Mouse (Mus musculus): Measurements from ENCODE around the gene Gna14. TPM values are rescaled to one million over a fixed set of nuclear protein-coding genes. Genes with fewer than 3 reads are reported as not detected.

Gna14 gene
- polyA plus RNA-seq, 1 experiment from 2014 or later: 2.6 TPM

DNA sequence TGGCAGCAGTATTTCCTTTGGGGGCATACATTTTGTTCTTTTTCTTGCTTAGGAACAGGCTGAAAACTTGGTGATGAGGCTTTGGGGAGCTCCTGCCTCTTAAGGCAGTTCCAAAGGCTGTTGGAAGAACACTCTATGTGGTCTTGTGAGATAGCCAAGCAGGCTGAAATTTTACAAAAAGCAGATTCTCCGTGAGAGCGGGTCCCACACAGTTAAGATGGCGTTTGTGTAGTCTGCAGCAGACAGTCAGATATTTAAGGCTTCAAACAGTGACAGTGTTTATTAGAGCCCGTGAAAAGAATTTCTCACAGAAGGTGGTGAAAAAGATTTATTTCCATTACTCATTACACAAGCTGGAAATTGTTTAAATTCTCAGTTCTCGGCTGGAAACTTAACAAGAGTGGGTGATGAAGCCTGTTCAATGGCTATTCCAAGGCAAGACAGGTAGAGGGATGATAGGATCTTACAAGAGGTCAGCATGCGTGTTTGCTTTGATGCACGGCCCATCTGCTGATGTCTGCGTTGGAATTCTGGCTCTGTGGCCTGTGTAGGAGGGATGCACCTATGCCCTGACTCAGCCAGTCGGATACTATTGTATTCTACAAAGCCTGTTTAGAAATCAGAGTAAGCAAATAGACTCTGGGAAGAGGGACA is 123.8 kb downstream of the Gna14 start:
- 70% methylated on average over 9 of the region's 9 CpGs for WGBS
- H3K4me1 ChIP-seq: peaks cover 2% of the 10 kb centered on the region; the same call in 1 of the 2 replicates
- H3K4me3 ChIP-seq (replicated peaks): no peak overlapping the region
- H3K27me3 ChIP-seq (replicated peaks): no peaks in the 10 kb centered on the region
- no peak overlapping the region for H3K4me2 ChIP-seq
- H3K9me3 ChIP-seq (replicated peaks): no peaks in the 10 kb centered on the region
- H3K9ac ChIP-seq (replicated peaks): no peak overlapping the region
- H3K36me3 ChIP-seq: no peaks in the 10 kb centered on the region
- no peak for ATAC-seq (ENCODE audit: low FRiP score)
- H3K27ac ChIP-seq (replicated peaks): no peak overlapping the region

DNA sequence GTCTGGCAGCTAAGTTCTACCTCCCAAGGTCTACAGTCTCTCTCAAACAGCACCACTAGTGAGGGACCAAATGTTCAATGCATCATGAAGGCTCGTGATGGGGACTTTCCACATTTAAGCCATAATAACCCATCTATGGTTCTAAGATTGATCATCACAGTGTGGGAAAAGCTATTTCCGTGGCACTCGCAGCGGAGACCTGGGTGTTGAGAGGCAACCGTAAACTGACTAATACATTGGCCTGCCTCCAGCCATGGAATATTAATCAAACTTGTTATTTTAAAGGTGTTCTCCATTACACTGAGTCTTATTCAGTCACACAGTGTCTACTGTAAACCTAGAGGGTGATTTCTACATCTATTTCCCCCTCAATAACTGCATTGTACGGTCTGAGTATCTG is 127.1 kb downstream of the Gna14 start:
- no peak overlapping the region for H3K9ac ChIP-seq (replicated peaks)
- no peaks in the 10 kb centered on the region for H3K36me3 ChIP-seq
- 91% methylated on average over 6 of the region's 6 CpGs for WGBS
- H3K27ac ChIP-seq (replicated peaks): no peak overlapping the region
- no peak overlapping the region for H3K4me2 ChIP-seq
- no peaks in the 10 kb centered on the region for H3K9me3 ChIP-seq (replicated peaks)
- H3K4me3 ChIP-seq (replicated peaks): no peak overlapping the region
- ATAC-seq (ENCODE audit: low FRiP score): no peak
- H3K27me3 ChIP-seq (replicated peaks): no peaks in the 10 kb centered on the region
- H3K4me1 ChIP-seq: no peaks in the 10 kb centered on the region

DNA sequence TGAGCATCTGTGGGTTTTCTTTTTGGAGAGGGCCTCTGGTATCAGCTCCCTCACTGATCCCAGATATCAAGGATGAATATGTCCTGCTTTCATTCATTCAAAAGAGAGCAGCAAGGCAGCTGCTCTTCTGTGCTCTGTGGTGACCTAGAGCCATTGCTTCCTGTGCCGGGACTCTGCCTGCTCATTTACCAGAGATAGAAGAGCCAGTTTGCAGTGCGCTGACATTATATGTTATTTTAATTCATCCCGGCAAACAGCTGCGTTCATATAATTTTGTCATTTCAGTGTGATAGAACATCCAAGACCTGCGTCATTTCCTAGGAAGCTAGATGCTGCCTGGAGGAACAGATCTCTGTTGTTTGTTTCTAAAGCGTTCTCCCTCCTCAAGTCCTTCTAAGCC is 141.2 kb downstream of the Gna14 start:
- Histone ChIP-seq H3K4me3 (replicated peaks) (no peak overlapping the region), H3K36me3 (no peaks in the 10 kb centered on the region), H3K9me3 (replicated peaks) (no peaks in the 10 kb centered on the region), H3K27me3 (replicated peaks) (no peaks in the 10 kb centered on the region), H3K9ac (replicated peaks) (no peak overlapping the region), H3K4me2 (no peak overlapping the region), H3K4me1 (no peaks in the 10 kb centered on the region), H3K27ac (replicated peaks) (no peak overlapping the region)
- no peak for ATAC-seq (ENCODE audit: low FRiP score)
- WGBS: 86% methylated on average over 6 of the region's 6 CpGs

DNA sequence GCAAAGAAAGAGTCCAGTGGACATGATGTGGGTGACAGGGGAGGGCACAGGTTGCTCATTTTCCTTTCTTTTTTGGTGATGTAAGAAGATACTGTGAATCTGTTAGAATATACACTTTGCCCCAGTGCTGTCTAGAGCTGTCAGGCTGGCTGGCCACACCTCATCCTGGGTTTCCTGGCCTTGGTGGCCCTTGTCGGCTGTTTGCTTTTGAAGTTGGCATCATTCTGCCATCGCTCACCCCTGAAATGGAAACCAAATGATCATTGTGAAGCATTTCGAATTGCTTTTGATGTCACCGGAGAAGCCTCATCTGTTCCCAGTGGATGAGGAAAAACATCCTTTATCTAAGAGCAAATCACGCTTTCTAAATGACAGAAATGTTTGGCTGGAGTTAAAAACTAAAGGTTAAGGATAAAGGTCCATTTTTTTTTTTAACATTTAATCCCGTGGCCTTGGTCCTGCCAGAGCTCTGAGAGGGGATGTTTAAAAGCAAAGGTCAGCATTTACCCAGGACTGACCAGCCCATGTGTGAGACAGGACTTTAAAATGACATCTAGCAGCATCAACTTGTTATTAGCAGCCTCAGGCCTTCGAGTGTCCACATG is 144.2 kb downstream of the Gna14 start:
- Histone ChIP-seq H3K4me2 (no peak overlapping the region), H3K4me3 (replicated peaks) (no peak overlapping the region), H3K36me3 (no peaks in the 10 kb centered on the region), H3K9me3 (replicated peaks) (no peaks in the 10 kb centered on the region), H3K4me1 (no peaks in the 10 kb centered on the region), H3K27me3 (replicated peaks) (no peaks in the 10 kb centered on the region), H3K9ac (replicated peaks) (no peak overlapping the region), H3K27ac (replicated peaks) (no peak overlapping the region)
- 88% methylated on average over 7 of the region's 7 CpGs for WGBS
- no peak for ATAC-seq (ENCODE audit: low FRiP score)

DNA sequence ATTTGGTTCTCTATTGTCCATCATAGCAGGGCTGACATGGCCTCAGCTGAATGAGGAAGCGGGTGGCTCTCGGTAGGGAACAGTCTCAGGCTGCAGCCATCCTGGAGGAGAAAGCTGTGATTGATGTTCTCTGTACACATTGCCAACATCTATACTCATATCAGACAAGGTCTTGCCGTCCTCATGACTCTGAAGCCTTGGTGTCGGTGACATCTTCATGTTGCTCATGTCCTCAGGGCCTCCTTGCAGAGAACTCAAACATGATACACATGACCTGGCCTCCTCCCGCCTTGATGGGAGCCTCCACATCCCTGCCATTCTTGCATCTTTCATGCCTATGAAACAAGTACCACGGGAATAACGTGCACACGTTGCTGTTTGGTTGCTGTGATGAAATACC is 144.9 kb downstream of the Gna14 start:
- Histone ChIP-seq H3K27ac (replicated peaks) (no peak overlapping the region), H3K9ac (replicated peaks) (no peak overlapping the region), H3K4me2 (no peak overlapping the region), H3K9me3 (replicated peaks) (no peaks in the 10 kb centered on the region), H3K36me3 (no peaks in the 10 kb centered on the region), H3K4me3 (replicated peaks) (no peak overlapping the region), H3K4me1 (no peaks in the 10 kb centered on the region), H3K27me3 (replicated peaks) (no peaks in the 10 kb centered on the region)
- no peak for ATAC-seq (ENCODE audit: low FRiP score)
- WGBS: 91% methylated on average over 8 of the region's 8 CpGs

DNA sequence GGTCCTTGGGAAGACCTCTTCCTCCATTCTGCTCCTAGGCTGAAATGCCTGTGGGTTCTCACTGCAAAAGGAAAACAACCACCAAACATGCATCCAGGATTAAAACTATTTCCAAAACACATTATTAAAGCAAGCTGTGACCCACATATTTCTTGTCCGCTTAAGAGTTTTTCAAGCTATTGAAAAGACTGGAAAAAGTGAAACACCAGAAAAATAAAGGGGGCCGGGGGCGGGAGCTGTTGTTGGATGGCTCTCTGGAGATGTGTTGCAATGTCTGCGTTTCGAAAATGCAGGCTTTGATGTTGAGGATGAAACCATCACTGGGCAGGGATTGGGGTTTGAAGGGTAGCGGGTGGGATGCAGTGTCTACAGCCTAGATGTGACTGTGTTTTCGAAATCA is 149.0 kb downstream of the Gna14 start:
- WGBS: 95% methylated on average over 7 of the region's 7 CpGs
- no peak overlapping the region for H3K27ac ChIP-seq (replicated peaks)
- ATAC-seq (ENCODE audit: low FRiP score): no peak
- H3K27me3 ChIP-seq (replicated peaks): no peaks in the 10 kb centered on the region
- H3K4me3 ChIP-seq (replicated peaks): no peak overlapping the region
- no peaks in the 10 kb centered on the region for H3K4me1 ChIP-seq
- H3K36me3 ChIP-seq: no peaks in the 10 kb centered on the region
- no peaks in the 10 kb centered on the region for H3K9me3 ChIP-seq (replicated peaks)
- H3K9ac ChIP-seq (replicated peaks): no peak overlapping the region
- no peak overlapping the region for H3K4me2 ChIP-seq

DNA sequence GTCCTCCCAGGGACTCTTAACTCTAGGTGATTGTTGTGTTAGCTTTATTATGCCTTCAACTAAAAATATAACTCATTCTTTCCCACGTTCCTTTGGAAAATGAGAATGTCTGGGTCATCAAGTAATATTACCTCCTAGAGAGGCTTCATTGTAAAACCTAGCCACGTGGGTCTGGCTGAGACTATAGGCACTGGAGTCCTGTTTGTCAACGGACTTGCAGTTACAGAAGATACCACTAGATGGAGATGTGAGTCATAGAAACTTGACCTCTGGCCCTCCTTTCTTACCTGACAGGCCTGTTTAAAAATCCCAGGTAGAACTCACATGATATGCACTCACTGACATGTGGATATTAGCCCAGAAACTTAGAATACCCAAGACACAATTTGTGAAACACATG is 149.8 kb downstream of the Gna14 start:
- ATAC-seq (ENCODE audit: low FRiP score): no peak
- WGBS: 7% methylated on average over 3 of the region's 3 CpGs
- no peaks in the 10 kb centered on the region for H3K27me3 ChIP-seq (replicated peaks)

DNA sequence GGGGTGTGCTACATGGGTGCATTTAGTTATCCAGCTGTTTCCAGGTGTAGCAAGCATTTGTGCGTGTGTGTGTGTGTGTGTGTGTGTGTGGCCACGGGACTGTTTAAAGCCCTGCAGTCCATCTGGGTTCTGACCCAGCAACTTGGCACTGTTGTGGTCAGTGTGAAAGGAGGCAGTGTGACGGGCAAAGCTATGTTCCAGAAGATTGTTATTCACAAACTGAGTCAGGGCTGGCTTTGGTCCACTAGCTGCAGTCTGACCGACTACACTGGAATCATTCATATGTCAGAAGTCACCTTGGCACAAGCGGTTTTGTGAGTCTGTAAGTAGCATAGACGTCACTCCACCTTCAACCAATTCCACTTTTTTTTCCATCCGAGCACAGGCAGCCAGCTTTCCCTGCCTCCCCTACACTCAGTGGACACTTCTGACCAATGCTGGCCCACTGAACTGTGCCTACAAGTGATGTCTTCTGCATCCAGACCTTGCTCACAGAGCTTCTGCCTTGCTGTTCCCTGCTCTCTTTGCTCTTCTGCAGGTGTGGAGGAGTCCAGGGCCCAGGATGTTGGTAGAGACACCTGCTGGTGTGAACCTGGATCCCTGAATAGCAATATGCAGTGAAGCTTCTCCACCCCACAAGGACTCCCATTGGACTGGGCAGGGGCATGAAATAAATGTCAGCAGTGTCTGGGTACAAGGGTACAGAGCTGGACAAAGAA is 157.9 kb downstream of the Gna14 start:
- Histone ChIP-seq H3K36me3 (no peaks in the 10 kb centered on the region), H3K9me3 (replicated peaks) (no peaks in the 10 kb centered on the region), H3K4me2 (no peak overlapping the region), H3K4me1 (no peaks in the 10 kb centered on the region), H3K9ac (replicated peaks) (no peak overlapping the region), H3K4me3 (replicated peaks) (no peak overlapping the region), H3K27me3 (replicated peaks) (no peaks in the 10 kb centered on the region), H3K27ac (replicated peaks) (no peak overlapping the region)
- WGBS: 88% methylated on average over 7 of the region's 7 CpGs
- no peak for ATAC-seq (ENCODE audit: low FRiP score)

More for the DNA sequence above, 149.8 kb downstream of the Gna14 start:
- Histone ChIP-seq H3K4me3 (replicated peaks) (no peak overlapping the region), H3K27ac (replicated peaks) (no peak overlapping the region), H3K4me1 (no peaks in the 10 kb centered on the region), H3K9ac (replicated peaks) (no peak overlapping the region), H3K4me2 (no peak overlapping the region), H3K36me3 (no peaks in the 10 kb centered on the region), H3K9me3 (replicated peaks) (no peaks in the 10 kb centered on the region)

DNA sequence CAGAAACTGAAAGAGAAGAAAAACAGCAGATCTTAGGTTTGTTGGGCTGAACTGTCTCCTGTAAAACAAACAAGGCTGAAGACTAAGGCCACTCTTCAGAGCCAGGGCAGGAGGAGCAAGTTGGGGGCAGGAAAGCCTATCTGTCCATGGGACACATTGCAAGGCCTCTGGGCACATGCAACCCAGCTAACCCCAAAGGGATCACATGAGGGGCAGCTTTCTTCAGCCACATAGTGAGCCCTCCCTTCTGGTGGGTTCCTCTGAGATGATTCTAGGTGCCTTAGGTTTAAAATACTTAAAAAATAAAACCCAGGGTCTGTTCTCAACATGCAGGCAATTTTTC is 158.4 kb downstream of the Gna14 start:
- no peak for ATAC-seq (ENCODE audit: low FRiP score)
- Histone ChIP-seq H3K4me3 (replicated peaks) (no peak overlapping the region), H3K9me3 (replicated peaks) (no peaks in the 10 kb centered on the region), H3K36me3 (no peaks in the 10 kb centered on the region), H3K27ac (replicated peaks) (no peak overlapping the region), H3K4me1 (peaks cover 4% of the 10 kb centered on the region), H3K27me3 (replicated peaks) (no peaks in the 10 kb centered on the region), H3K9ac (replicated peaks) (no peak overlapping the region), H3K4me2 (no peak overlapping the region)

DNA sequence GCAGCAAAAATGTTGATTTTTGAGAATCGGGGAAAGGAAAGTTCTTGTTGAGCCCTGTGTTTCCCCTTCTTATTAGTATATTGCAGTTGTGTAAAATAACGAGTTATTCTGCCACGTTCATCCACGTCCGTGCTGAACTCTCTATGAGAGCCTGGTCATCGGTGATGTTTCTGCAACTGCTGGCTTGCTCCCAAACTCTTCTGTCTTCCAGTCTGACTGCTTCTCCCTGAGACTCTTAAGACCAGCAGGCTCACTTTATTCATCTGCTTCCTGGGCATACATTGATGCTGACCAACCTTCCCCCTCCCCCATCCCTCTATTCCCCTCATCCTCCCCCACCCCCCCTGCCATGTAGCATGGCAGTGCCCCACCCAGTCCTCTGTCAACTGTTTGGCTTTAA is 161.7 kb downstream of the Gna14 start:
- no peaks in the 10 kb centered on the region for H3K27me3 ChIP-seq (replicated peaks)
- H3K4me1 ChIP-seq: peaks cover 7% of the 10 kb centered on the region
- no peak overlapping the region for H3K4me2 ChIP-seq
- WGBS: 86% methylated on average over 6 of the region's 6 CpGs
- H3K36me3 ChIP-seq: no peaks in the 10 kb centered on the region
- no peak overlapping the region for H3K27ac ChIP-seq (replicated peaks)
- H3K9me3 ChIP-seq (replicated peaks): no peaks in the 10 kb centered on the region
- H3K9ac ChIP-seq (replicated peaks): no peak overlapping the region
- H3K4me3 ChIP-seq (replicated peaks): no peak overlapping the region
- no peak for ATAC-seq (ENCODE audit: low FRiP score)

DNA sequence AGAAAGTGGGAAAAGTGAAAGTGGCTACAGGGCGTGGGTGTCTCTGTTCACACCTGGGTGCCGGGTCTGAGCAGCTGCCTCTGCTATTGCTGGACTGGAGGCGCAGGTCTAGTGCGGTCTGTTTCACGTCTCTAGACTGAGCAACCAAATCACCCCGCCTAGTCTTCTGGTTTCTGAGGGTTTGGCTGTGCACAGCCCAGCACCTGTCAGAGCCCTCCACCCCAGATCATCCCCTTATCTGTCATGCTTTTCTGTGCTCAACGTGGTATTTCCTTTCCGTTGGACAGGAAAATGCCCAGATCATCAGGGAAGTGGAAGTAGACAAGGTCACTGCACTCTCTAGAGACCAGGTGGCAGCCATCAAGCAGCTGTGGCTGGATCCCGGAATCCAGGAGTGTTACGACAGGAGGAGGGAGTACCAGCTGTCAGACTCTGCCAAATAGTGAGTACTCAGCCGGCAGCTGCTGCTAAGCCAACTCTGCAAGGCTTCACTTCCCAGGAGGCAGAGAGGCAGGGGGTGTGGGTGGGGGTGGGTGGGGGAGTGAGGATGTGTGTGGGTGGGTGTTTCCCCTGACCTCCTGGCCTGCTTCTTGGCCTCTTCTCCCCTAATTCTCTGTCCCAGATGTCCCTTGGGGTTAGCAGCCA is 163.2 kb downstream of the Gna14 start:
- no peaks in the 10 kb centered on the region for H3K36me3 ChIP-seq
- no peak overlapping the region for H3K27ac ChIP-seq (replicated peaks)
- peaks cover 7% of the 10 kb centered on the region for H3K4me1 ChIP-seq
- H3K4me2 ChIP-seq: peak overlapping the region; percentile 34
- H3K27me3 ChIP-seq (replicated peaks): no peaks in the 10 kb centered on the region
- H3K9me3 ChIP-seq (replicated peaks): no peaks in the 10 kb centered on the region
- H3K4me3 ChIP-seq (replicated peaks): no peak overlapping the region
- WGBS: 51% methylated on average over 11 of the region's 11 CpGs
- H3K9ac ChIP-seq (replicated peaks): peak overlapping the region; percentile 23
- peak; percentile 74 for ATAC-seq (ENCODE audit: low FRiP score)
